Mouse (Mus musculus) heart, postnatal 0 days (tissue): ENCODE results near the gene Gpbar1.

ENCODE experiments used
- CTCF ChIP-seq: IDR thresholded peaks from 2 replicates; pipeline ENCODE4 v1.5.1; 2016; ENCODE audit warnings: antibody characterized with exemption, control low read depth, low read depth
- EP300 ChIP-seq: IDR thresholded peaks from 2 replicates; pipeline ENCODE4 v1.6.1; 2016; ENCODE audit warnings: antibody characterized with exemption, low read depth

- TF ChIP-seq EP300 (no peak), CTCF (no peak)
These were observed 3.5 kb downstream of the Gpbar1 start for GRCm38 (mm10) chr1:74281886-74282285.
